Mouse (Mus musculus) adrenal gland (tissue): Measurements from ENCODE around the gene Olfr1392.
"Not testable (repeated sequence)": the region's sequence is repeated elsewhere in the genome, so short reads cannot be mapped to it uniquely, and the experiment has no call there.

Experiments used
- intact Hi-C: fragments of 180-260 bp; cut with DNase I; formaldehyde crosslinking; loops from one replicate; pipeline ENCODE4 v1.15.1; 2025
- long read RNA-seq, 2 experiments: library from polyadenylated mRNA; unstranded; transcript quantifications; one replicate each; pipeline ENCODE4 v2.0.0; 2020; ENCODE audit warnings: borderline replicate concordance in 1 of 2; ENCODE audit not compliant: insufficient replicate concordance in 1 of 2

Gene Olfr1392
- long read RNA-seq, experiment 1 = 0 reads
- long read RNA-seq, experiment 2 = 0 reads

DNA sequence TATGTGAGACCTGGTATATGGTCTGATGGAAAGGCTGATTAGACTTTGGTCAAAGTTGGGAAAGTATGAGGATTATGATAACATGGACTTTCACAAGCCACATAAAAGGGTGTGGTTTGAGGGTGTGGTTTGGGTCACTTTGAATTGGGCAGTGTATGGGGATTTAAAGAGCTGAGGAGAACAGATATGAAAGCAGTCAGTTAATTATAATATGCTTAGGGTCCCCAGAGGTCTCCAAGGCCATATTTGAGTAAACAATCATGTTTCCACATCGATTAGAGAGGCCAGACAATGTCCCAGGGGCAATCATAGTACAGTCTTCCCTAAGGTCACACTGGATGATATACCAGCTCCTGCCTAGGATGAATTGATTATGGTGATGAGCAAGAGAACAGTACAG lies at the start of gene Olfr1392:
Olfr1392 (plus strand) TSS at position 301 of the 400 bp plus-strand sequence.
- intact Hi-C loops = not testable (repeated sequence)

- intact Hi-C loops = no loop called here
These were observed 49.4 kb upstream of the Olfr1392 start for GRCm38 (mm10) chr11:49235459-49236207.

GRCm38 (mm10) chr11:49236891-49237290 lies 48.2 kb upstream of the Olfr1392 start:
- intact Hi-C loops = no loop called here

DNA sequence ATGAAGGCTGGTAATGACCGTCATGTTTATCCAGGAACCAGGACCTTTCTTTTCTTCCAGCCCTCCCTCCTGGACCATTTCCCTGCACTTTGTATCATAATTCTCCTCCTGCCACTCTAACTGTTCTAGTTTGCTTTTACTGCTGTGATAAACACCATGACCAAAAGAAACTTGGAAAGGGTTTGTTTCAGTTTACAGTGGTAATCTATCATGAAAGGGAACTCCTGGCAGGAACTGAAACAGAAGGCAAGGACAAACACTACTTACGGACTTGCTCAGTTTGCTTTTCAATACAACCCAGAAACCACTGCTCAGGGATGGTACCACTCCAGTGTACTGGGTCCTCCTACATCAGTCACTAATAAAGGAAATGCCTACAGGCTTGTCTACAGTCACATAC lies 47.5 kb upstream of the Olfr1392 start:
- intact Hi-C loops = no loop called here

GRCm38 (mm10) chr11:49240310-49240709 lies 44.8 kb upstream of the Olfr1392 start:
- intact Hi-C loops = loop anchor here (10.0 kb wide), 1 partner anchor 386 kb away; no protein-coding TSS in a partner anchor

- intact Hi-C loops = loop anchor here (10.0 kb wide), 1 partner anchor 386 kb away; no protein-coding TSS in a partner anchor
These were observed 44.2 kb upstream of the Olfr1392 start for GRCm38 (mm10) chr11:49240874-49241273.

DNA sequence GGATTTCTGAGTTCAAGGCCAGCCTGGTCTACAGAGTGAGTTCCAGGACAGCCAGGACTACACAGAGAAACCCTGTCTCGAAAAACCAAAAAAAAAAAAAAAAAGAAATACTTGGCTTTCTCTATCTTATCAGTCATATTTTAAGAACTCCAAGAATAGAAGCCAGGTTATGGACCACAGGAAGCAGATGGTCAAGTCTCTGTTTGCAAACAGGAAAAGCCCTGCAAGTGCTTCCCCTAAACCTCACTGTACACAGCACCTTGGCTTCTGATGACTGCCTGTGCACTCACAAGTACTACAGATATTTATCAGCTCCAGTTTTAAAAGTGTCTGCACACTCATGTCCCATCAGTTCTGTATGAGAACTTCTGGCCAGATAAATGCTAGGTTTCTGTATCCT lies 43.6 kb upstream of the Olfr1392 start:
- intact Hi-C loops = loop anchor here (10.0 kb wide), 1 partner anchor 387 kb away; no protein-coding TSS in a partner anchor

GRCm38 (mm10) chr11:49242944-49243626 lies 42.0 kb upstream of the Olfr1392 start:
- intact Hi-C loops = loop anchor here (10.0 kb wide), 1 partner anchor 388 kb away; no protein-coding TSS in a partner anchor

DNA sequence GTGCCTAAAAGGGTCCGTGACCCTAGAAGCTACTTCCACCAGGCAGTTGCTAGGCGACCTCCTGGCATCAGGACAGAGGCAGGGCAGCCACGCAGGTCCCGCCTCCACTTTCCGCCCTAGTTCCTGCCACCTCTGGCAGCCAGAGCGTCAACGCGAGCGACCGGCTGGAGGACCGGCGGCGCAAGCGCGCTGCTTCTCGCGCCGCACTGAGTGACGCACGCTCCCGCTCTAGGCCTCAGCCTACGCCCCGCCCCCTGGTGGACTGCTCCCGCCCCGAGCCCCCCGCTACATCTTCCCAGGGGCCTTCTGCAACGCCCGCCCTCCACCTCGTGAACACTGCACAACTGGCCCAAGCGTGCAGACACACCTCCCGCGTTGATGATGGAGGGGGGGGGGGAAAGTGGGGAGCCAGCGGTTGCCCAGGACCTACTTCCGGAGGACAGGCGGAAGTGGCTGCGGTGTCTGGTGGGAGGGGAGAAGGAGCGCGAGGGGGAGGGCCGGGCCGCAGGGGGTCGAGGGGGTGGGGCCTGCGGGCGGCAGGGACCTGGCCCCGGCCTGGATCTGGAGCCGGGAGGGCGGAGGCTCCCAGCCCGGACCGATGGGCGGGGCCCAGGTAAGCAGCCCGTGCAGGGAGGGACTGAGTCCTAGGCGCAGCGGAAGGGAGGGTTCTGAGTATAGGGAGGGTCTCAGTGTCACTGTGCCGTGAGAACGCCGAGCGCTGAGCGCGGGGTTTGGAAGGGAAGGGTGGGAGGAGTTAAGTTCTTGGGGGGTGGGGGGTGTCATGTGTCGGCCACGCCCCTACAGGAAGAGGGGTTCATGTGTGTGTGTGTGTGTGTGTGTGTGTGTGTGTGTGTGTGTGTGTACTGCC lies 41.1 kb upstream of the Olfr1392 start, which contains the start of gene Mgat1:
Mgat1 (plus strand) TSS at position 465 of the 868 bp plus-strand sequence.
- intact Hi-C loops = loop anchor here (10.0 kb wide), 1 partner anchor 389 kb away; no protein-coding TSS in a partner anchor

GRCm38 (mm10) chr11:49244595-49244930 lies 40.5 kb upstream of the Olfr1392 start:
- intact Hi-C loops = loop anchor here (10.0 kb wide), 1 partner anchor 390 kb away; no protein-coding TSS in a partner anchor

GRCm38 (mm10) chr11:49245176-49245575 lies 39.9 kb upstream of the Olfr1392 start:
- intact Hi-C loops = loop anchor here (10.0 kb wide), 1 partner anchor 390 kb away; no protein-coding TSS in a partner anchor

- intact Hi-C loops = loop anchor here (10.0 kb wide), 1 partner anchor 391 kb away; no protein-coding TSS in a partner anchor
These were observed 39.3 kb upstream of the Olfr1392 start for GRCm38 (mm10) chr11:49245634-49246415.

DNA sequence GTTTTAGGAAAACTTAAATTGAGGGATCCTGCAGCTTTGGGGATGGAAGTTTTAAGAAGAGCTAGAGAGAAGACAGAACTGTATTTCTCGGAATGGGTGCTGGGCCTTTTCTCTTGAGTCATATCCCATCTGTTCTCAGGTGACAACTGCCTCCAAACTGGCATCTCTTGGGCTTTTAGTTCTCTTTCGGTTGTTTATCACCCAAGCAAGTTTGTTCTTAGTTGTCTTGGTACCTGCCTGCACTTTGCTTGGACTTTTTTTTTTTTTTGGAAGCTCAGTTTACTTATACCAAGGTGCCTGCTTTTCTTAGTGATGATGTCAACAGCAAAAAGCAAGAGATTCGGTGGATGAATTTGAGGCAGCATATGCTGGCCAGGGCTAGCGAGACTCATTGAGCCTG lies 38.6 kb upstream of the Olfr1392 start:
- intact Hi-C loops = loop anchor here (10.0 kb wide), 1 partner anchor 392 kb away; no protein-coding TSS in a partner anchor

DNA sequence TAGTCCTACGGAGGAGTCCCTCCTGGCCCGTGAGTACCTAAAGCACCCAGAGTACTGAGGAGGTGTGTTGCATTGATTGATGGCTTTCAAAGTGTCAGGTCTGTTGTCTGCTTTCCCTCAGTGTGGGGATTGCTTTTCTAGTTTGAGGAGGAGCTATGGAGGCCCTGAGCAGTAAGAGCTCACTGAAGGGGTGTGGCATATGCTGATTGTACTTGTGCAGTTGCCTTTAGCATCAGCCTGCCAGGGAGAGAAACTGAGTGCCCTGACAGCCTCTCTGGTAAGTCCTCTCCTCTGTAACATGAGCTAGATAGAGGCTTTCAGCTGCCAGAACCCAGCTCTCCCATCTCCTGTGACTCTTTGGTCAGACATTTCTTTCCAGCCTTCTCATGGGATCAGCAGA lies 37.8 kb upstream of the Olfr1392 start:
- intact Hi-C loops = loop anchor here (10.0 kb wide), 1 partner anchor 392 kb away; no protein-coding TSS in a partner anchor

- intact Hi-C loops = loop anchor here (10.0 kb wide), 1 partner anchor 394 kb away; no protein-coding TSS in a partner anchor
These were observed 36.7 kb upstream of the Olfr1392 start for GRCm38 (mm10) chr11:49248226-49248973.

DNA sequence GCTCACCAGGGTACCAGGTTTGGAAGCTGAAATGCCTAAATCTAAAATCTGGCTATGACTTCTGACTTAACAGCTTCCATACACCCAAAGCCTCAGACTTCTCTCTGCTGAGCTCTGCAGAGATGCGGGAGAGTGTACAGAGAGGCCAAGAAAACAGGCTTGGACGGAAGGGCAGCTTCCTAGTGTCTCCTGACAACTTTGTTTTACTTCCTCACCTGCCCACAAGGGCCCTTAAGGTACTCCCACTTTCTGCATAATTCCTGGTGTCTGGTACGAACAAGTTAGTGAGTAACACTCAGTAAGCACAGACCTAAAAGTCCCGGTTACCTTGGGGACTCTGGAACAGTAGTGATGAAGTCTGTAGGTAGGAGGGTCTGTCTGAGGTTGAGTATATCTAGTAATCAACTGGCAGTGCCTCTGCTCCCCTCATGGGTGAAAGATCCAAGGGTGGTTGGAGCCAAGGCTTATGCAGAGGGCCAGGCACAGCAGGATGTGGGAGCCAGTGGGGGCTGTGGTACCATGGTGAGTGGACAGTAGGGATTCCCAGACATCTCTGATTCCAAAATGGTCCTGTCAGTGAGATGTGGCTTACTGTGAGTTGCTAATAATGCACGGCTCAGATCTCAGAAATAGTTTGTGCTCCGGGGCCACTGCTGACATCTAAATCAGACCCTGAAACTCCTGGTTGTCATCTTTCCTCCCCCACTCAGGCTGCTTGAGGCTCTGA lies 35.9 kb upstream of the Olfr1392 start:
- intact Hi-C loops = loop anchor here (10.0 kb wide), 1 partner anchor 394 kb away; no protein-coding TSS in a partner anchor

GRCm38 (mm10) chr11:49249811-49250421 lies 35.2 kb upstream of the Olfr1392 start:
- intact Hi-C loops = loop anchor here (5.0 to 10.0 kb wide), 4 partner anchors 53 to 455 kb away; partner anchors contain the start of gene Irgm1
